Mouse (Mus musculus) forebrain, postnatal 0 days (tissue): Measurements from ENCODE around the gene Prdm1. TPM values are rescaled to one million over a fixed set of nuclear protein-coding genes. Genes with fewer than 3 reads are reported as not detected.

ENCODE experiments used
- ATAC-seq: fragments of 200-750 bp; cut with Nextera tagmentation; 2 replicates; pipeline ENCODE4 v1.8.0; 2017; ENCODE audit warnings: mild to moderate bottlenecking, moderate library complexity
- DNase-seq: peaks from one replicate; pipeline ENCODE4 v3.0.0-alpha.2; 2015
- H3K27ac ChIP-seq: fragments of 300-500 bp; sonication (generic); 2 replicates; pipeline ENCODE4 v1.5.1; 2014; ENCODE audit warnings: low read depth, mild to moderate bottlenecking, antibody characterized with exemption, low read length, moderate library complexity, mixed read lengths
- H3K27me3 ChIP-seq: fragments of 300-500 bp; sonication (generic); 2 replicates; pipeline ENCODE4 v1.6.1; 2014; ENCODE audit warnings: mild to moderate bottlenecking, low read length, mixed read lengths; ENCODE audit not compliant: insufficient read depth
- H3K36me3 ChIP-seq: fragments of 300-500 bp; sonication (generic); 2 replicates; pipeline ENCODE4 v1.6.1; 2014; ENCODE audit warnings: mild to moderate bottlenecking, moderate library complexity; ENCODE audit not compliant: insufficient read depth
- H3K4me1 ChIP-seq: fragments of 300-500 bp; sonication (generic); 2 replicates; pipeline ENCODE4 v1.6.1; 2014; ENCODE audit warnings: antibody characterized with exemption; ENCODE audit not compliant: insufficient read depth
- H3K4me2 ChIP-seq: fragments of 300-500 bp; sonication (generic); 2 replicates; pipeline ENCODE4 v1.6.1; 2014; ENCODE audit warnings: low read depth, mild to moderate bottlenecking, moderate library complexity
- H3K4me3 ChIP-seq: fragments of 300-500 bp; sonication (generic); 2 replicates; pipeline ENCODE4 v1.5.1; 2014; ENCODE audit warnings: low read depth, low read length, mixed read lengths
- H3K9ac ChIP-seq: fragments of 300-500 bp; sonication (generic); 2 replicates; pipeline ENCODE4 v1.6.1; 2014; ENCODE audit warnings: mild to moderate bottlenecking
- H3K9me3 ChIP-seq: fragments of 300-500 bp; sonication (generic); 2 replicates; pipeline ENCODE4 v1.6.1; 2016; ENCODE audit warnings: low read length
- CTCF ChIP-seq: sonication (generic); IDR thresholded peaks from 2 replicates; pipeline ENCODE4 v1.5.1; 2016; ENCODE audit warnings: antibody characterized with exemption, control low read depth, low read depth
- WGBS: fragments of 180-500 bp; shearing (Covaris S2); extraction: QIAGEN DNeasy Blood & Tissue Kit; methylation state at CpG from one replicate; pipeline ENCODE4 v1.1.7; 2014; 5-methylcytosine and 5-hydroxymethylcytosine counted together
- polyA plus RNA-seq: library from polyadenylated mRNA; unstranded; fragments of >200 nt; fragmentation: Nextera tagmentation; extraction: Ambion mirVana; gene quantifications from 2 replicates; pipeline ENCODE4 v1.2.1, GENCODE M21; 2015
- total RNA-seq: library from RNA; depleted of rRNA; stranded (reverse); fragments of >200 nt; gene quantifications from 2 replicates; pipeline ENCODE4 v1.2.3, GENCODE M21; 2014

The Prdm1 gene
- total and polyA plus RNA-seq, 2 experiments from 2014 or later, result 0.25 to 0.71 TPM

- no peak for ATAC-seq
These were observed 9.8 kb upstream of the Prdm1 start for GRCm38 (mm10) chr10:44538137-44538536.

GRCm38 (mm10) chr10:44530067-44530360 is 1.7 kb upstream of the Prdm1 start:
- Histone ChIP-seq H3K9ac (no peak overlapping the region), H3K4me2 (peak overlapping the region; percentile 74)
- no peak for TF ChIP-seq CTCF

More at GRCm38 (mm10) chr10:44538137-44538536, 9.8 kb upstream of the Prdm1 start:
- H3K9me3 ChIP-seq, result no peaks in the 10 kb centered on the region
- no peak overlapping the region for H3K9ac ChIP-seq
- H3K36me3 ChIP-seq, result no peaks in the 10 kb centered on the region
- peaks cover 21% of the 10 kb centered on the region for H3K27me3 ChIP-seq
- no peak for TF ChIP-seq CTCF
- no peak overlapping the region for H3K4me2 ChIP-seq
- H3K27ac ChIP-seq, result no peak overlapping the region
- H3K4me1 ChIP-seq, result no peaks in the 10 kb centered on the region
- no peak overlapping the region for H3K4me3 ChIP-seq
- 74% methylated on average over 6 of the region's 6 CpGs for WGBS
- no peak for DNase-seq

GRCm38 (mm10) chr10:44529218-44530066 is 1.1 kb upstream of the Prdm1 start:
- Histone ChIP-seq H3K27ac (no peak overlapping the region), H3K9ac (peak overlapping the region; percentile 31; the same call in 1 of the 2 replicates), H3K4me3 (peak overlapping the region; percentile 46), H3K27me3 (peaks cover 64% of the 10 kb centered on the region), H3K36me3 (no peaks in the 10 kb centered on the region), H3K4me2 (peak overlapping the region; percentile 74), H3K9me3 (no peaks in the 10 kb centered on the region), H3K4me1 (0 out of 2 replicates have a peak, but pooled peaks cover 5% of the 10 kb centered on the region)
- WGBS, result 2% methylated on average over 42 of the region's 42 CpGs
- DNase-seq (peak; percentile 70), ATAC-seq (peak; percentile 95)
- TF ChIP-seq CTCF, result no peak

More at GRCm38 (mm10) chr10:44530067-44530360, 1.7 kb upstream of the Prdm1 start:
- no peak for ATAC-seq
- Histone ChIP-seq H3K27ac (no peak overlapping the region), H3K4me3 (peak overlapping the region; percentile 46), H3K36me3 (no peaks in the 10 kb centered on the region), H3K9me3 (no peaks in the 10 kb centered on the region), H3K4me1 (0 out of 2 replicates have a peak, but pooled peaks cover 5% of the 10 kb centered on the region), H3K27me3 (peaks cover 59% of the 10 kb centered on the region)
- 5% methylated on average over 5 of the region's 5 CpGs for WGBS
- no peak for DNase-seq

GRCm38 (mm10) chr10:44527651-44528050 is 650 bp downstream of the Prdm1 start:
- H3K4me2 ChIP-seq, result peak overlapping the region; percentile 23
- H3K36me3 ChIP-seq, result no peaks in the 10 kb centered on the region
- H3K27me3 ChIP-seq, result peaks cover 64% of the 10 kb centered on the region
- TF ChIP-seq CTCF, result no peak
- 0 out of 2 replicates have a peak, but pooled peaks cover 5% of the 10 kb centered on the region for H3K4me1 ChIP-seq
- 0 out of 2 replicates have a peak overlapping the region, but pooled peaks have one; percentile 3 for H3K4me3 ChIP-seq
- no peak overlapping the region for H3K9ac ChIP-seq
- 1% methylated on average over 16 of the region's 16 CpGs for WGBS
- ATAC-seq (no peak), DNase-seq (no peak)
- H3K9me3 ChIP-seq, result no peaks in the 10 kb centered on the region
- no peak overlapping the region for H3K27ac ChIP-seq

GRCm38 (mm10) chr10:44526751-44527591 is 1.3 kb downstream of the Prdm1 start:
- Histone ChIP-seq H3K27ac (no peak overlapping the region), H3K4me2 (peak overlapping the region; percentile 23), H3K27me3 (peaks cover 60% of the 10 kb centered on the region), H3K36me3 (no peaks in the 10 kb centered on the region), H3K9me3 (no peaks in the 10 kb centered on the region), H3K9ac (no peak overlapping the region), H3K4me3 (peak overlapping the region; percentile 3; the same call in 1 of the 2 replicates), H3K4me1 (0 out of 2 replicates have a peak, but pooled peaks cover 5% of the 10 kb centered on the region)
- TF ChIP-seq CTCF, result no peak
- 2% methylated on average over 31 of the region's 31 CpGs for WGBS
- DNase-seq (peak; percentile 58), ATAC-seq (peak; percentile 39)

GRCm38 (mm10) chr10:44520189-44520588 is 8.1 kb downstream of the Prdm1 start:
- Histone ChIP-seq H3K4me1 (no peaks in the 10 kb centered on the region), H3K9ac (no peak overlapping the region), H3K36me3 (no peaks in the 10 kb centered on the region), H3K27me3 (peaks cover 18% of the 10 kb centered on the region), H3K4me3 (no peak overlapping the region), H3K9me3 (no peaks in the 10 kb centered on the region), H3K27ac (no peak overlapping the region), H3K4me2 (no peak overlapping the region)
- DNase-seq (no peak), ATAC-seq (no peak)
- WGBS, result 28% methylated on average over 6 of the region's 6 CpGs
- TF ChIP-seq CTCF, result no peak
